Mouse (Mus musculus) c-Kit-negative CD71-positive TER-119-positive erythroid progenitor cells, embryonic 14.5 days (primary cell): ENCODE results near the gene Tmem120a.

Experiments
- DNase-seq: peaks from one replicate; pipeline ENCODE4 v3.0.0-alpha.2; 2013; ENCODE audit warnings: low read depth, low spot score

The Tmem120a gene

GRCm38 (mm10) chr5:135743741-135744609, at the start of gene Tmem120a:
Gene Tmem120a, minus strand, starts transcription at chr5:135744448.
- DNase-seq, result peak; percentile 80

GRCm38 (mm10) chr5:135782901-135783300, 38.7 kb upstream of the Tmem120a start:
- no peak for DNase-seq

- DNase-seq, result no peak
Observed at GRCm38 (mm10) chr5:135780331-135780730, 36.1 kb upstream of the Tmem120a start.

GRCm38 (mm10) chr5:135778471-135779445, 34.5 kb upstream of the Tmem120a start, which contains the start of gene Mdh2:
Gene Mdh2, plus strand, starts transcription at chr5:135778480.
- peak; percentile 100 for DNase-seq

GRCm38 (mm10) chr5:135777796-135778470, 33.7 kb upstream of the Tmem120a start, which contains the start of gene Styxl1:
Gene Styxl1, minus strand, starts transcription at chr5:135778385.
- peak; percentile 39 for DNase-seq

GRCm38 (mm10) chr5:135776546-135776945, 32.3 kb upstream of the Tmem120a start:
- no peak for DNase-seq

- no peak for DNase-seq
Observed at GRCm38 (mm10) chr5:135772519-135772918, 28.3 kb upstream of the Tmem120a start.

GRCm38 (mm10) chr5:135764971-135765370, 20.7 kb upstream of the Tmem120a start:
- no peak for DNase-seq

GRCm38 (mm10) chr5:135763526-135763925, 19.3 kb upstream of the Tmem120a start:
- DNase-seq, result peak; percentile 32

GRCm38 (mm10) chr5:135761881-135762280, 17.6 kb upstream of the Tmem120a start:
- DNase-seq, result no peak

- no peak for DNase-seq
Observed at GRCm38 (mm10) chr5:135751595-135751994, 7.3 kb upstream of the Tmem120a start.

- no peak for DNase-seq
Observed at GRCm38 (mm10) chr5:135751041-135751440, 6.8 kb upstream of the Tmem120a start.

GRCm38 (mm10) chr5:135744742-135745141, 494 bp upstream of the Tmem120a start:
- no peak for DNase-seq

GRCm38 (mm10) chr5:135742941-135743740, 1.1 kb downstream of the Tmem120a start:
- DNase-seq, result no peak

- DNase-seq, result no peak
Observed at GRCm38 (mm10) chr5:135742156-135742555, 2.1 kb downstream of the Tmem120a start.

- DNase-seq, result no peak
Observed at GRCm38 (mm10) chr5:135738266-135738665, 6.0 kb downstream of the Tmem120a start.

- DNase-seq, result peak; percentile 12
Observed at GRCm38 (mm10) chr5:135737154-135737553, 7.1 kb downstream of the Tmem120a start.

- no peak for DNase-seq
Observed at GRCm38 (mm10) chr5:135736544-135736943, 7.7 kb downstream of the Tmem120a start.

- DNase-seq, result no peak
Observed at GRCm38 (mm10) chr5:135735741-135736140, 8.5 kb downstream of the Tmem120a start.

GRCm38 (mm10) chr5:135734057-135734680, 10.1 kb downstream of the Tmem120a start:
- DNase-seq, result no peak
